Mouse (Mus musculus) stomach, postnatal 0 days (tissue): Measurements from ENCODE around the gene Crnkl1.

Experiments
- CTCF ChIP-seq: IDR thresholded peaks from 2 replicates; pipeline ENCODE4 v1.5.1; 2016; ENCODE audit warnings: antibody characterized with exemption, low read depth, mild to moderate bottlenecking, moderate library complexity
- EP300 ChIP-seq: optimal IDR thresholded peaks from 2 replicates; pipeline ENCODE3; 2016; ENCODE audit warnings: antibody characterized with exemption

DNA sequence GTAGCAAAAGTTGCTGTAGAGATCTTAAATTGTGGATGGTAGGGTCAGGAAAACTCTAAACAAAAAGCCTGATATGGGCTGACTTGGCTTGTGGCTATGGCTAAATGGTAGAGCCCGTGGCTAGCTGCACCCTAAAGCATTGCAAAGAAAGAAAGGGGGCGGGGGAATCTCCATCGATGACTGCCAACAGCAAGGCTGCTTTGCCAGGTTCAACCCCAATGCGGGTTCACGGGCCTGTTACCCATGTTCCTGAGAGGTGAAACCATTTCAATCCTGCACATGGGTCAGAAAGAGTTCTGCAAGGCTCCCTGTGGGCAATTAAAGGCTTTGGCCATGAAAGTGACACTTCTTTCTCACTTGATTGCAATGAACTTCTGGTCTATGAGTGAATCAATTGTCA is 52.9 kb downstream of the Crnkl1 start:
- no peak for TF ChIP-seq EP300
- no peak for TF ChIP-seq CTCF
